14 mouse cellular contexts compared by ENCODE assay signal in the genomic region with DNA sequence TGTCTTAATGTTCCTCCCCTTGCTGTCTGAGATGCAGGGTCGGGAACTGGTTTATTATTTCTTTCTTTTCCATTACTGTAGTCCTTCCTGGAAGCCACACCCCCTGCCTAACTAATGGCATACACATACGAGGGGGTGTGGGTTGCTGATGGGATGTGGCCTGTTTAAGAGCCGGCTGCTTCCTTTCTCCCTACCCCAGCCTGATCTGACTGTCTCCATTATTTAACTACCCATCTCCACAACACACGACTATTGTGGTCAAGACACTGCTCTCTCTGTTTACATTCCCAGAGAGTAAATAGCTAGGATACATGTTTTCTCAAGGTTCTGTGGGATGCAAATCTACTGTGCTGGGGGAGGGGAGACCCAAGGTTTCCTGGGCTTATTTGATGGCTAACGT. TPM values are rescaled to one million over a fixed set of nuclear protein-coding genes. Genes with fewer than 3 reads are reported as not detected.
DNase-seq lines count a peak whose midpoint lies in the region; ATAC-seq and TF ChIP-seq lines count a peak whose summit lies in the region.
"Had no signal": no experiment of that assay in that cellular context is flagged by ENCODE, and none has a peak within 500 bp of the region (broad histone marks: within the 10 kb centered on the region; RNA-seq: fewer than 3 reads in every experiment).

No protein-coding gene starts in this region.

- in situ Hi-C loops in CH12.LX (cut with MboI; ENCODE audit: low pct_ligation_motif_present, low pct_unique_long_range_greater_than_20kb, low sequenced_read_pairs), result no loop called here

- H3K79me2 ChIP-seq in CH12.LX (replicated peaks; ENCODE audit: control insufficient read depth, extremely low read depth, insufficient read depth, poor library complexity, severe bottlenecking), result no peaks in the 10 kb centered on the region

- no peak overlapping the region for H3K27ac ChIP-seq in kidney, embryonic 15.5 days
- H3K27ac ChIP-seq in CH12.LX (ENCODE audit: insufficient read depth, low read depth), result no peak overlapping the region
- H3K27ac ChIP-seq in limb, embryonic 11.5 days (replicated peaks; ENCODE audit: low read depth, low read length), result no peak overlapping the region; the same call in 1 of the 2 replicates
- H3K27ac ChIP-seq: forebrain, embryonic 13.5 days; left cerebral cortex, adult 2 months had no signal

- WGBS in kidney, embryonic 15.5 days, result 18% methylated on average over 5 of the region's 5 CpGs
- 14% methylated on average over 5 of the region's 5 CpGs for WGBS in limb, embryonic 11.5 days

- peaks cover 35% of the 10 kb centered on the region for H3K4me1 ChIP-seq in kidney, embryonic 15.5 days
- H3K4me1 ChIP-seq in CH12.LX (ENCODE audit: control insufficient read depth in 1 of 2, insufficient read depth in 2 of 2), result peaks cover 10 to 19% of the 10 kb centered on the region in 2 experiments
- peaks cover 25% of the 10 kb centered on the region for H3K4me1 ChIP-seq in limb, embryonic 11.5 days (ENCODE audit: control insufficient read depth, insufficient read depth, low read length)

- DNase-seq in kidney, postnatal 36 days, result no peak
- no peak for DNase-seq in CH12.LX (ENCODE audit: extremely low read depth)
- DNase-seq in brain, adult 2 months (ENCODE audit: low read depth, low spot score), result peak; percentile 61
- no peak for DNase-seq in limb, embryonic 11.5 days (ENCODE audit: low spot score)
- DNase-seq in adrenal gland, postnatal 10 days, result no peak
- DNase-seq in right cerebral cortex, adult 18-20 months, result no peak
- no peak for DNase-seq in right cerebral cortex, postnatal 14 days
- DNase-seq: cerebellum, adult 8-10 months; thymus, postnatal 4 days had no signal

- no peak for TF ChIP-seq RAD21 in CH12.LX (IDR thresholded peaks at IDR 0.05; ENCODE audit: low read depth, low read length)

- dilution Hi-C loops in CH12.LX (cut with MboI; ENCODE audit: extremely low pct_ligation_motif_present, extremely low pct_unique_long_range_greater_than_20kb, low sequenced_read_pairs), result no loop called here

- ATAC-seq in kidney, embryonic 15.5 days (replicated peaks; ENCODE audit: low FRiP score), result 0 out of 2 replicates have a peak, but pooled peaks have one; percentile 29
- ATAC-seq in limb, embryonic 11.5 days (ENCODE audit: insufficient number of reproducible peaks, low FRiP score, low TSS enrichment, low read depth), result no peak
- ATAC-seq: forebrain, embryonic 13.5 days had no signal

- TF ChIP-seq CTCF in CH12.LX (conservative IDR thresholded peaks at IDR 0.05 in 1 of 2, IDR thresholded peaks at IDR 0.05 in 1 of 2; ENCODE audit: low read depth in 2 of 2, low read length in 2 of 2), result no peak

- H3K36me3 ChIP-seq in kidney, embryonic 15.5 days, result peaks cover 2% of the 10 kb centered on the region
- H3K36me3 ChIP-seq in CH12.LX (replicated peaks in 1 of 2; ENCODE audit: control insufficient read depth in 1 of 2, insufficient read depth in 1 of 2, low read length in 1 of 2), result no peaks in the 10 kb centered on the region
- no peaks in the 10 kb centered on the region for H3K36me3 ChIP-seq in limb, embryonic 11.5 days (ENCODE audit: control insufficient read depth, insufficient read depth, low read length)

- H3K4me3 ChIP-seq in kidney, embryonic 15.5 days (replicated peaks), result no peak overlapping the region
- no peak overlapping the region for H3K4me3 ChIP-seq in CH12.LX (replicated peaks in 1 of 3; ENCODE audit: low read depth in 2 of 3, low read length in 2 of 3, poor library complexity in 1 of 3)
- no peak overlapping the region for H3K4me3 ChIP-seq in limb, embryonic 11.5 days (ENCODE audit: low read depth, low read length)
- H3K4me3 ChIP-seq: forebrain, embryonic 13.5 days; left cerebral cortex, adult 2 months had no signal

- H3K4me2 ChIP-seq in kidney, embryonic 15.5 days, result no peak overlapping the region
- H3K4me2 ChIP-seq in CH12.LX (ENCODE audit: insufficient read depth, low read depth, poor library complexity, severe bottlenecking), result 0 out of 2 replicates have a peak overlapping the region, but pooled peaks have one; percentile 11
- H3K4me2 ChIP-seq in limb, embryonic 11.5 days (ENCODE audit: low read depth, severe bottlenecking), result 0 out of 2 replicates have a peak overlapping the region, but pooled peaks have one; percentile 1
- H3K4me2 ChIP-seq: forebrain, embryonic 13.5 days had no signal

- no peaks in the 10 kb centered on the region for H3K9me3 ChIP-seq in kidney, embryonic 15.5 days (replicated peaks)
- no peaks in the 10 kb centered on the region for H3K9me3 ChIP-seq in CH12.LX (replicated peaks; ENCODE audit: low read length)
- no peaks in the 10 kb centered on the region for H3K9me3 ChIP-seq in limb, embryonic 11.5 days (ENCODE audit: control insufficient read depth, low read length)
- H3K9me3 ChIP-seq: forebrain, embryonic 13.5 days had no signal

- no peaks in the 10 kb centered on the region for H3K27me3 ChIP-seq in kidney, embryonic 15.5 days
- no peaks in the 10 kb centered on the region for H3K27me3 ChIP-seq in CH12.LX (replicated peaks)
- H3K27me3 ChIP-seq in limb, embryonic 11.5 days (ENCODE audit: control insufficient read depth, insufficient read depth, low read length), result no peaks in the 10 kb centered on the region
- H3K27me3 ChIP-seq: forebrain, embryonic 13.5 days had no signal

- no peak for TF ChIP-seq EP300 in CH12.LX (IDR thresholded peaks at IDR 0.05; ENCODE audit: low read length)

- H3K9ac ChIP-seq in kidney, embryonic 15.5 days, result no peak overlapping the region
- no peak overlapping the region for H3K9ac ChIP-seq in CH12.LX (ENCODE audit: insufficient read depth, low read depth)
- no peak overlapping the region for H3K9ac ChIP-seq in limb, embryonic 11.5 days (ENCODE audit: low read length)
- H3K9ac ChIP-seq: forebrain, embryonic 13.5 days had no signal

- TF ChIP-seq POLR2A in CH12.LX (IDR thresholded peaks at IDR 0.05; ENCODE audit: low read depth, low read length), result no peak

TF ChIP-seq in CH12.LX, 34 proteins besides CTCF, POLR2A, EP300 and RAD21:
- no peak for TF ChIP-seq NRF1 (IDR thresholded peaks at IDR 0.05; ENCODE audit: low read depth, low read length)
- no peak for TF ChIP-seq MAFK (IDR thresholded peaks at IDR 0.05; ENCODE audit: insufficient replicate concordance, low read length)
- no peak for TF ChIP-seq ZMIZ1 (IDR thresholded peaks at IDR 0.05; ENCODE audit: low read depth, low read length)
- no peak for TF ChIP-seq UBTF (IDR thresholded peaks at IDR 0.05; ENCODE audit: low read depth, low read length)
- no peak for TF ChIP-seq JUND (conservative IDR thresholded peaks at IDR 0.05; ENCODE audit: low read depth, low read length)
- no peak for TF ChIP-seq HCFC1 (IDR thresholded peaks at IDR 0.05; ENCODE audit: low read depth, low read length)
- no peak for TF ChIP-seq MXI1 (IDR thresholded peaks at IDR 0.05; ENCODE audit: low read depth, low read length)
- TF ChIP-seq USF1 (IDR thresholded peaks at IDR 0.05; ENCODE audit: low read depth, low read length), result no peak
- no peak for TF ChIP-seq CHD2 (IDR thresholded peaks at IDR 0.05; ENCODE audit: low read length)

RNA-seq across cellular contexts. Expression of a gene that starts 7.8 kb away (rescaled TPM):
- polyA plus RNA-seq in kidney, embryonic 15.5 days (2015; fragmentation: Nextera tagmentation; extraction: Ambion mirVana), result 8.7 and 9.7 TPM in 2 replicates
- total RNA-seq in CH12.LX (2012; rRNA removed), result 18.3 and 19.2 TPM in 2 replicates
- 18.8 and 21.8 TPM in 2 replicates for total RNA-seq in CH12.LX (2014; rRNA removed)
- 88.7 and 95.0 TPM in 2 replicates for polyA plus RNA-seq in CH12.LX (2012; ENCODE audit: insufficient read length, low read depth)
- polyA plus RNA-seq in limb, embryonic 11.5 days (2014; fragmentation: Nextera tagmentation; extraction: Ambion mirVana), result 21.8 and 24.1 TPM in 2 replicates
- total RNA-seq in adrenal gland, postnatal 10 days (2021), result 10 to 100 TPM; 21.1 to 21.3 TPM

RNA-seq across cellular contexts. Expression of a gene that starts 58.4 kb away (rescaled TPM):
- polyA plus RNA-seq in kidney, embryonic 15.5 days (2015; fragmentation: Nextera tagmentation; extraction: Ambion mirVana), result 1.3 and 1.4 TPM in 2 replicates
- 0.04 TPM in 1 of 2 replicates, not detected in the other for total RNA-seq in CH12.LX (2012; rRNA removed)
- not detected in 2 replicates for total RNA-seq in CH12.LX (2014; rRNA removed)
- polyA plus RNA-seq in CH12.LX (2012; ENCODE audit: insufficient read length, low read depth), result not detected in 2 replicates
- polyA plus RNA-seq in limb, embryonic 11.5 days (2014; fragmentation: Nextera tagmentation; extraction: Ambion mirVana), result 2.9 and 3.5 TPM in 2 replicates
- total RNA-seq in adrenal gland, postnatal 10 days (2021), result 1 to 10 TPM in 1 of 2 experiments, under 1 TPM in 1; 0.39 to 1.6 TPM
- total RNA-seq: adrenal gland, adult 18-20 months had no signal
- polyA plus RNA-seq: small intestine, adult 2 months had no signal
